Mouse (Mus musculus): ENCODE data around the gene Sdr39u1.

The Sdr39u1 gene

GRCm38 (mm10) chr14:55899701-55900413, at the start of gene Sdr39u1:
Gene Sdr39u1, minus strand, starts transcription at chr14:55900293.
- in situ Hi-C loops (cut with MboI; ENCODE audit: unreplicated experiment in 2 of 2): loop anchor here (10.0 to 25.0 kb wide), 4 partner anchors 215 to 887 kb away; partner anchors contain the start of genes Gmpr2 (in 1 of the 2), Mdp1 (in 1 of the 2), Nedd8 (in 1 of the 2) and Pspc1 (in 1 of the 2)

- in situ Hi-C loops (cut with MboI; ENCODE audit: unreplicated experiment in 2 of 2): no loop called here
Observed at GRCm38 (mm10) chr14:55946269-55946969, 46.3 kb upstream of the Sdr39u1 start.

- in situ Hi-C loops (cut with MboI; ENCODE audit: unreplicated experiment in 2 of 2): no loop called here
Observed at GRCm38 (mm10) chr14:55944575-55944974, 44.5 kb upstream of the Sdr39u1 start, which contains the start of gene Cma1. Gene Cma1, minus strand, starts transcription at chr14:55944675.

DNA sequence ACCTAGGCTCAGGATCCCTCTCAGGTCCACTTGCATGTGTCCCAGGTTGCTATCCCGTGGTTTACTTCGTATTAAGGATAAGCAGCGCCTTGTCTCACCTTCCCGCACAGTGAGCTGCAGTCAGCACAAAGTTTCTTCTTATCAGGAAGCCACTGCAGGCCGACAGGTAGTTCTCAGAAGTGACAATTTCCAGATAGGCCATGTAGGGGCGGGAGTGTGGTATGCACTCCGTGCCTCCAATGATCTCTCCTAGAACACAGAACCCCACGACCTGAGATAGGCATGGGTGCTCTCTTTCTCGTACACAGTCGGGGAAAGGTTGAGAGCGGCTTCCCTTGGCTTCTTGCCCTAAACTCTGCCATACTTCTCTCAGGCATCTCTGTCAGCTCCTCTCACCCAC, 43.5 kb upstream of the Sdr39u1 start:
- in situ Hi-C loops (cut with MboI; ENCODE audit: unreplicated experiment in 2 of 2): no loop called here

- in situ Hi-C loops (cut with MboI; ENCODE audit: unreplicated experiment in 2 of 2): no loop called here
Observed at GRCm38 (mm10) chr14:55940070-55940800, 40.1 kb upstream of the Sdr39u1 start.

GRCm38 (mm10) chr14:55933586-55933985, 33.5 kb upstream of the Sdr39u1 start:
- in situ Hi-C loops (cut with MboI; ENCODE audit: unreplicated experiment in 2 of 2): no loop called here

DNA sequence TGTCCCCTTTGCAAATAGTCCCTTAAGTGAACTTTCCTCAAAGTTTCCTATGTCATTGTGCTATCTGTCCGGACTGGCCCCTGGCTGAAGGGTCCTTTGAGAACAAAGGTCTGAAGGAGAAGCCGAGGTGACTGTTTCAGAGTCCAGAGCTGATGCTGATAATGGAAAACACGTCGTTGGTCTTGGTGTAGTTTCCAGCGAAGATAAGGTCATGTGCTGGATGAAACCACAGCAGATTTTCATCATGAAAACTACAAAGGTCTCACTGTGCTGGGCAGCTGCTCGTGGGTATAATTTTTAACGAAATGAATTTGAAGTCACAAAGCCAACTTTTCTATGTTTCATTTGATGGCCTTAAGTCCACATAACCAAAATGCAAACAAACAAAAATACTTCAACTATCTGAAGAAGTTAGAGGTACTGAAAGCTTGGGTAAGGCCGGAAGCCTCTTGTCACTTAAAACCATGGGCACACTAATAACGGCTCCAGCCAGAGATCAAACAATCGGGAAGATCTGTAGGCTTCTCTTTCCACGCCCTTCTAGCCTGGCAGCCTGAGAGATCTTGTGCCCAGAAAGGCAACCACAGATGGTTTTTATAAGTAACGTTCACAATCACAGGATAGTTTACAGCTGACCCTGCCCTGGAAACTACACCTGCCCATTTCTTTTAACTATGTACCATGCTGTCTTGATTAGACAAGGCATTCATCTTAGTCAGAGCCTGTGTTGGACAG, 29.3 kb upstream of the Sdr39u1 start:
- in situ Hi-C loops (cut with MboI; ENCODE audit: unreplicated experiment in 2 of 2): no loop called here

DNA sequence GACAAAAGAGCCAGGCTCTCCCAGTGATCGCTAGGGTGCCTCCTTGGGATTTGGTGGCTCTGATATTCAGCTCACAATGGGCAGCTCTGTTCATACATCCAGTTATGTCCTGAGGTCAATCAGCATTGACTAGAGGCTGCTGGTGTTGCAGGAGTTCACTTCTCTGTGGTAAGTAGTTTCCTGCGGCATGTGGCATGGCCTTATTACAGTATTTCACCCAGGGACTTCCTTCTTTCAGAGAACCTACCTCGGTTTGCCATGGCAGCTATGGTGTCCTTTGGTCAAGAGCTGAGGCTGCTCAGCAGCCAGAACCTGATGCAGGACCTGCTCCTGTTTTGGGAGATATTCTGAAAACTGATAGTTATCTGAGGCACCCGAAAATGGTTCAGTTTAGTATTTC, 26.8 kb upstream of the Sdr39u1 start:
- in situ Hi-C loops (cut with MboI; ENCODE audit: unreplicated experiment in 2 of 2): no loop called here

GRCm38 (mm10) chr14:55922475-55923232, 22.6 kb upstream of the Sdr39u1 start:
- in situ Hi-C loops (cut with MboI; ENCODE audit: unreplicated experiment in 2 of 2): loop anchor here (5.0 to 25.0 kb wide), 3 partner anchors 45 to 460 kb away; no protein-coding TSS in a partner anchor

- in situ Hi-C loops (cut with MboI; ENCODE audit: unreplicated experiment in 2 of 2): loop anchor here in 1 of 2 experiments (25.0 kb wide), 1 partner anchor 456 kb away; no protein-coding TSS in a partner anchor
Observed at GRCm38 (mm10) chr14:55918240-55919082, 18.4 kb upstream of the Sdr39u1 start.

GRCm38 (mm10) chr14:55913406-55913805, 13.3 kb upstream of the Sdr39u1 start:
- in situ Hi-C loops (cut with MboI; ENCODE audit: unreplicated experiment in 2 of 2): loop anchor here in 1 of 2 experiments (25.0 kb wide), 1 partner anchor 451 kb away; no protein-coding TSS in a partner anchor

GRCm38 (mm10) chr14:55905518-55905917, 5.4 kb upstream of the Sdr39u1 start:
- in situ Hi-C loops (cut with MboI; ENCODE audit: unreplicated experiment in 2 of 2): loop anchor here in 1 of 2 experiments (10.0 to 25.0 kb wide), 2 partner anchors 221 to 443 kb away; partner anchors contain the start of gene Tinf2

- in situ Hi-C loops (cut with MboI; ENCODE audit: unreplicated experiment in 2 of 2): loop anchor here in 1 of 2 experiments (10.0 to 25.0 kb wide), 2 partner anchors 216 to 438 kb away; partner anchors contain the start of gene Tinf2
Observed at GRCm38 (mm10) chr14:55900414-55900755, 292 bp upstream of the Sdr39u1 start.

DNA sequence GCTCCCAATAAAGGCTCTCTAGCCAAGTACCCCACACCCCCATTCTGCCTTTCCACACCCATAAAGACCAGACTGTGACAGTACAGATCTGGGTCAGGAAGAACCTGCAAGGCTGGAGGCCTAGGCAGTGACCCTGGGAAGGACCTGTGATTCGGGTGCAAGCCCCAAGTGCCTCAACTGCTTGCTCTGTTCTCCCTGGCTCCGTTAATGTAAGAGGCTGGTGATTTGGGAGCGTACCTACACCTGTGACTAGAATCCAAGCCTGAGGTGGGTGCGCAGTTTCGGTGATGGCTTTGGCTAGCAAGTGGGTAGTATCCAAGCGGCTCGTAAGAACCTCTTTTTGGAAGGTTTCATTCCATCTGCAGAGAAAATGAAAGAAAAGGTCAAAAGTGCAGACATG, 1.1 kb downstream of the Sdr39u1 start:
- in situ Hi-C loops (cut with MboI; ENCODE audit: unreplicated experiment in 2 of 2): loop anchor here in 1 of 2 experiments (25.0 kb wide), 2 partner anchors 237 to 888 kb away; partner anchors contain the start of genes Gmpr2, Mdp1, Nedd8 and Pspc1

- in situ Hi-C loops (cut with MboI; ENCODE audit: unreplicated experiment in 2 of 2): loop anchor here in 1 of 2 experiments (25.0 kb wide), 2 partner anchors 235 to 890 kb away; partner anchors contain the start of genes Gmpr2, Mdp1, Nedd8 and Pspc1
Observed at GRCm38 (mm10) chr14:55897671-55898070, 2.4 kb downstream of the Sdr39u1 start.

GRCm38 (mm10) chr14:55886571-55887382, 13.3 kb downstream of the Sdr39u1 start:
- in situ Hi-C loops (cut with MboI; ENCODE audit: unreplicated experiment in 2 of 2): loop anchor here in 1 of 2 experiments (25.0 kb wide), 2 partner anchors 224 to 901 kb away; partner anchors contain the start of genes Gmpr2, Mdp1, Nedd8 and Pspc1

- in situ Hi-C loops (cut with MboI; ENCODE audit: unreplicated experiment in 2 of 2): loop anchor here in 1 of 2 experiments (25.0 kb wide), 2 partner anchors 224 to 901 kb away; partner anchors contain the start of genes Gmpr2, Mdp1, Nedd8 and Pspc1
Observed at GRCm38 (mm10) chr14:55885791-55886271, 14.3 kb downstream of the Sdr39u1 start.
